Mouse (Mus musculus) hindbrain, embryonic 14.5 days (tissue): ENCODE results near the gene Cep44. TPM values are rescaled to one million over a fixed set of nuclear protein-coding genes. Genes with fewer than 3 reads are reported as not detected.

ENCODE experiments used
- ATAC-seq: fragments of 200-750 bp; cut with Nextera tagmentation; 2 replicates; pipeline ENCODE4 v1.8.0; 2017; ENCODE audit warnings: moderate number of reproducible peaks, mild to moderate bottlenecking, moderate TSS enrichment, moderate library complexity; ENCODE audit not compliant: low FRiP score
- DNase-seq: peaks from one replicate; pipeline ENCODE4 v3.0.0-alpha.2; 2015; ENCODE audit warnings: low spot score
- H3K27ac ChIP-seq: fragments of 300-500 bp; sonication (generic); 2 replicates; pipeline ENCODE4 v1.5.1; 2014; ENCODE audit warnings: mild to moderate bottlenecking, moderate library complexity
- H3K27me3 ChIP-seq: fragments of 300-500 bp; sonication (generic); 2 replicates; pipeline ENCODE4 v1.6.1; 2014; ENCODE audit warnings: mild to moderate bottlenecking, low read length, mixed read lengths; ENCODE audit not compliant: control insufficient read depth, insufficient read depth
- H3K36me3 ChIP-seq: fragments of 300-500 bp; sonication (generic); replicated peaks from 2 replicates; pipeline ENCODE4 v1.6.1; 2014; ENCODE audit not compliant: control insufficient read depth, insufficient read depth
- H3K4me1 ChIP-seq: fragments of 300-500 bp; sonication (generic); replicated peaks from 2 replicates; pipeline ENCODE4 v1.6.1; 2014; ENCODE audit warnings: antibody characterized with exemption, low read length, mixed read lengths; ENCODE audit not compliant: control insufficient read depth, insufficient read depth
- H3K4me2 ChIP-seq: fragments of 300-500 bp; sonication (generic); replicated peaks from 2 replicates; pipeline ENCODE4 v1.6.1; 2014; ENCODE audit warnings: mild to moderate bottlenecking, moderate library complexity
- H3K4me3 ChIP-seq: fragments of 300-500 bp; sonication (generic); replicated peaks from 2 replicates; pipeline ENCODE4 v1.5.1; 2014; ENCODE audit warnings: mild to moderate bottlenecking, low read length
- H3K9ac ChIP-seq: fragments of 300-500 bp; sonication (generic); 2 replicates; pipeline ENCODE4 v1.6.1; 2014
- H3K9me3 ChIP-seq: fragments of 300-500 bp; sonication (generic); 2 replicates; pipeline ENCODE4 v1.6.1; 2016; ENCODE audit warnings: low read length; ENCODE audit not compliant: control insufficient read depth
- WGBS: fragments of 180-500 bp; shearing (Covaris S2); extraction: QIAGEN DNeasy Blood & Tissue Kit; methylation state at CpG from one replicate; pipeline ENCODE4 v1.1.7; 2014; 5-methylcytosine and 5-hydroxymethylcytosine counted together
- polyA plus RNA-seq: library from polyadenylated mRNA; unstranded; fragments of >200 nt; fragmentation: Nextera tagmentation; extraction: Ambion mirVana; gene quantifications from 2 replicates; pipeline ENCODE4 v1.2.1, GENCODE M21; 2014

Cep44 gene
- polyA plus RNA-seq, 1 experiment from 2014 or later: 23.2 TPM

DNA sequence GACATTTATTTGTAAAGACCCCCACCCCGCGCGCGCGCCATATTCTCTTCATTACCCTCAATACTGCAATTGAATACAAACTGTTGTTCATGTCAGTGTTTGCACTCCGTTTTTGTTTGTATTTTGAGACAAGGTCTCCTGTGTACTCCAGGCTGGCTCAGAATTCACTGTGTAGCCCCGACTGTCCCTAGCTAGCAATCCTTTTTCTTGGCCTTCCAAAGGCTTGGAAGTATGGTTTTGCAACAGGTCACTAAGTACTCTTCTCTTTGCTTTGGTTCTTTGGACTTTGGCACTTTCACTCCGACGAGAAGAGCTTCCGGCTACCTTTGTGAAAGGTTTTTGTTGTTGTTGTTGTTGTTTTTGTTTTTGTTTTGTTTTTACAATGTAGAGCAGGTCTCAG, 1.2 kb upstream of the Cep44 start:
- Histone ChIP-seq H3K9ac (peak overlapping the region; percentile 70), H3K9me3 (no peaks in the 10 kb centered on the region), H3K27me3 (no peaks in the 10 kb centered on the region), H3K4me1 (peaks cover 14% of the 10 kb centered on the region), H3K4me2 (peak overlapping the region; percentile 67), H3K27ac (no peak overlapping the region), H3K36me3 (no peaks in the 10 kb centered on the region), H3K4me3 (peak overlapping the region; percentile 73)
- ATAC-seq (no peak), DNase-seq (no peak)
- WGBS: 35% methylated on average over 10 of the region's 10 CpGs

DNA sequence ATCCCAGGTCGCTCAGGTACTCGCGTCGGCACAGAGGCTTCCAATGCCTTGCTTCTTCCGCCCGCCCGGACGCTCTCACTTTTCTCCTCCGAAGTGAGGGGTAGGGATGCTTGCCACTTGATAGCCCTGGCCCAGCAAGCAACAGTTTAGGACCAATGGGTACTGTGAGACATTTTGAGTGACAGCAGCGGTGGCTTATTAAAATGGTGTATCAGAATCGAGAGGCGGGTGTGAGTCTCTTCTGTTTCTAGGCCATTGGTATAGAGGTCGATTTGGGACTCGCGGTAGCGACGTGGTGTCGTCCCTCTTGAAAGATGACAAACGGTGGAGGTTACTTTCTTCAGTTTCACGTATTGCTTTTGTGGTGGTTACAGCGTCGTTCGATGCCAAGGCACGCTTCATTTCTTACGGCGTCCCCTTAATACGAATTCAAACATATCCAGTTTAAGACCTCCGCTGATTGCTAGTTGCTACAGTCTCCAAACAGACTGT, 560 bp upstream of the Cep44 start:
- H3K4me2 ChIP-seq: peak overlapping the region; percentile 67
- peak overlapping the region; percentile 73 for H3K4me3 ChIP-seq
- no peaks in the 10 kb centered on the region for H3K27me3 ChIP-seq
- ATAC-seq: peak; percentile 98
- no peaks in the 10 kb centered on the region; the same call in 1 of the 2 replicates for H3K36me3 ChIP-seq
- H3K9ac ChIP-seq: peak overlapping the region; percentile 70
- H3K9me3 ChIP-seq: no peaks in the 10 kb centered on the region
- DNase-seq: peak; percentile 85
- peak overlapping the region; percentile 88 for H3K27ac ChIP-seq
- WGBS: under 1% methylated on average over 28 of the region's 28 CpGs
- peaks cover 14% of the 10 kb centered on the region for H3K4me1 ChIP-seq

DNA sequence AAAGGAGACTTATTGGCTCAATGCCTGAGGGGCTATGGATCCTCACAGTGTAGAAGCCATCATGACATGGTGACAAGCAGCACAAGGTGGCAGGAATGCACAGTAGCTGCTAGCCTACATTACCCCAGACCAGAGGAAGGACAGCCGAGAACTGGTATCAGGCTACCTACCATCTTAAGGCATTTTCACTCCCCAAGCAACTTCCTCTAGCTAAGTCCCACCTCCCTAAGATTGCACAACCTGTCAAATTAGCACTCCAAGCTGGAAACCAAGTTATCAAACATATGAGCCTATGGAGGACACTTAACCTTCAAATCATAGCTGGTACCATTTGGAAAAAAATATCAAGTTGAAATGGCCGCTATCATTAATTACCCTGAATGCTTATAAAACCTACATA, 3.0 kb downstream of the Cep44 start:
- ATAC-seq: no peak
- no peak overlapping the region for H3K9ac ChIP-seq
- WGBS: 97% methylated on average over 2 of the region's 2 CpGs
- DNase-seq: no peak
- H3K4me2 ChIP-seq: no peak overlapping the region
- H3K36me3 ChIP-seq: peaks cover 17% of the 10 kb centered on the region
- no peak overlapping the region for H3K4me3 ChIP-seq
- peaks cover 14% of the 10 kb centered on the region for H3K4me1 ChIP-seq
- H3K27me3 ChIP-seq: no peaks in the 10 kb centered on the region
- no peaks in the 10 kb centered on the region for H3K9me3 ChIP-seq
- no peak overlapping the region for H3K27ac ChIP-seq

DNA sequence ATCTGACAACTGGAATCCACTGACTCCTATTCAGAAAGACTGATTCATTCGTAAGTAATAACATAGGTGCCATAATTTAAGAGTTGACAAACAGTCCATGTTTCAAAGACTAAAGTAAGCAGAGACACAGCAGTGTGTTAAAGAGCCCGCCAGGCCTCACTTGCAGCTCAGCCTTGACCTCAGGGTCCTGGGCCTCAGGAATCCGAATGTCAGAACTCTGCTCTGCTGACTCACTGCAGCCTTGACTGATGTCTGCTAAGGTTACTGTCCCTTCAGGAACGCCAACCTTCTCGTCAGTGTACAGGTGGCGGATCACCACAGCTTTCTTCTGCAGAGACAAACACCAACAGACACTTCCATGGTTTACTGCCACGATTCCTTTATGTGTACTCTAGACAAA, 10.1 kb downstream of the Cep44 start:
- Histone ChIP-seq H3K9me3 (no peaks in the 10 kb centered on the region), H3K4me2 (no peak overlapping the region), H3K27ac (no peak overlapping the region), H3K4me1 (no peaks in the 10 kb centered on the region), H3K4me3 (no peak overlapping the region), H3K27me3 (no peaks in the 10 kb centered on the region), H3K36me3 (peaks cover 74% of the 10 kb centered on the region), H3K9ac (no peak overlapping the region)
- ATAC-seq: no peak
- no peak for DNase-seq
- WGBS: 91% methylated on average over 7 of the region's 7 CpGs

- DNase-seq: peak; percentile 79
- ATAC-seq: no peak
- Histone ChIP-seq H3K36me3 (peaks cover 19% of the 10 kb centered on the region), H3K4me2 (no peak overlapping the region), H3K4me3 (no peak overlapping the region), H3K9me3 (no peaks in the 10 kb centered on the region), H3K9ac (no peak overlapping the region), H3K27me3 (no peaks in the 10 kb centered on the region), H3K27ac (no peak overlapping the region), H3K4me1 (no peaks in the 10 kb centered on the region)
- WGBS: 6% methylated on average over 3 of the region's 3 CpGs
Observed at GRCm38 (mm10) chr8:56530359-56530758, 20.5 kb downstream of the Cep44 start.

- H3K4me1 ChIP-seq: no peaks in the 10 kb centered on the region
- H3K9ac ChIP-seq: no peak overlapping the region
- WGBS: 91% methylated on average over 6 of the region's 6 CpGs
- ATAC-seq (no peak), DNase-seq (no peak)
- no peak overlapping the region for H3K4me2 ChIP-seq
- H3K36me3 ChIP-seq: peaks cover 14% of the 10 kb centered on the region
- H3K27ac ChIP-seq: no peak overlapping the region
- H3K4me3 ChIP-seq: no peak overlapping the region
- H3K9me3 ChIP-seq: no peaks in the 10 kb centered on the region
- no peaks in the 10 kb centered on the region for H3K27me3 ChIP-seq
Observed at GRCm38 (mm10) chr8:56528869-56529268, 22.0 kb downstream of the Cep44 start.

DNA sequence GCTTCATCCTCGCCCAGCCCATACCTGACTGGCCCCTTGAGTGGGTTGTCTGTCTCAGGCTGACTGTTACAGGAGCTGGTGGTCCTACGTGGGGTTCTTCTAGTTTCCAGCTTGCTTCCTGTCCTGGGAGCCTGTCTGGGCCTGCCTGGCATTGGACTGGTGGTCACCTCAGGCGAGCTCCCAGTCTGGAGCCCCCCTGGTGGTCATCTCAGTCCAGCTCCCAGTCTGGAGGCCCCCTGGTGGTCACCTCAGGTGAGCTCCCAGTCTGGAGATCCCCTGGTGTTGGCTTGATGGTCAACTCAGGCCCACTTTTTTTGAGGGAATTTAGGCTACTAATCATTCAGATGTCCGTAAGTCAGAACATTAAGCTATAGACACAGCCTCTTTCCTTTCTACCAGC, 29.8 kb downstream of the Cep44 start:
- WGBS: 82% methylated on average over 4 of the region's 4 CpGs
- Histone ChIP-seq H3K9ac (no peak overlapping the region), H3K4me1 (no peaks in the 10 kb centered on the region), H3K9me3 (no peaks in the 10 kb centered on the region), H3K4me2 (no peak overlapping the region), H3K36me3 (no peaks in the 10 kb centered on the region), H3K27me3 (no peaks in the 10 kb centered on the region), H3K4me3 (no peak overlapping the region), H3K27ac (no peak overlapping the region)
- DNase-seq (no peak), ATAC-seq (no peak)

- ATAC-seq: no peak
Observed at GRCm38 (mm10) chr8:56520249-56520648, 30.6 kb downstream of the Cep44 start.

GRCm38 (mm10) chr8:56518848-56519247, 32.0 kb downstream of the Cep44 start:
- no peaks in the 10 kb centered on the region for H3K27me3 ChIP-seq
- no peaks in the 10 kb centered on the region for H3K9me3 ChIP-seq
- no peaks in the 10 kb centered on the region for H3K36me3 ChIP-seq
- no peak overlapping the region for H3K27ac ChIP-seq
- no peak overlapping the region for H3K9ac ChIP-seq
- no peak overlapping the region for H3K4me2 ChIP-seq
- DNase-seq: no peak
- no peaks in the 10 kb centered on the region for H3K4me1 ChIP-seq
- H3K4me3 ChIP-seq: no peak overlapping the region
- no peak for ATAC-seq
- WGBS: 81% methylated on average over 6 of the region's 6 CpGs

More at GRCm38 (mm10) chr8:56520249-56520648, 30.6 kb downstream of the Cep44 start:
- Histone ChIP-seq H3K9ac (no peak overlapping the region), H3K27me3 (no peaks in the 10 kb centered on the region), H3K4me1 (no peaks in the 10 kb centered on the region), H3K4me3 (no peak overlapping the region), H3K27ac (no peak overlapping the region), H3K4me2 (no peak overlapping the region), H3K9me3 (no peaks in the 10 kb centered on the region), H3K36me3 (no peaks in the 10 kb centered on the region)
- no peak for DNase-seq
- 78% methylated on average over 2 of the region's 2 CpGs for WGBS

DNA sequence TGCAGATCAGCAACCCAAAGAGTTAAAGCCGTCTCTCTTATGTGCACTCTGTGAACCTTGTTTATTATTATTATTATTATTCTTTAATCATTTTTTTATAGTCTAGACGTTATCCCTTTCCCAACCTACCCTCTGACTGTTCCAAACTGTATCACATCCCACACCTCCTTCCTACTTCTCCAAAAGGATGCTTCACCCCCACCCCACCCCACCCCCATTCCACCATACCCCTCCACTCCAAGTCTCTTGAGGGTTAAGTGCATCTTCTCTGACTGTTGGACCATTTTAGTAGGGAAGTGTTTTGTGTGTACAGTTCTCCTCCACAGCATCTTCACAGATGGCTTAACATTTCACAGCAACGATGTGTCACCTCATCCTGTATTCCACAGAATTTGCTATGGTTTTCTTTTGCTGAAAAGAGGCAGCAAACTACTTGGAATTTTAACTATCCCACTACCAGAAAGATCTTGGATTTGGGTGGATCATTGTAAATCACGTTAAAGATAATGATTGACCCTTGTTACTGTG, 41.8 kb downstream of the Cep44 start:
- H3K9me3 ChIP-seq: no peaks in the 10 kb centered on the region
- ATAC-seq: no peak
- no peak overlapping the region for H3K4me2 ChIP-seq
- no peaks in the 10 kb centered on the region for H3K4me1 ChIP-seq
- H3K27me3 ChIP-seq: no peaks in the 10 kb centered on the region
- H3K27ac ChIP-seq: no peak overlapping the region
- no peaks in the 10 kb centered on the region for H3K36me3 ChIP-seq
- 79% methylated on average over 4 of the region's 4 CpGs for WGBS
- H3K9ac ChIP-seq: no peak overlapping the region
- H3K4me3 ChIP-seq: no peak overlapping the region
- DNase-seq: no peak
